In the genomic region with DNA sequence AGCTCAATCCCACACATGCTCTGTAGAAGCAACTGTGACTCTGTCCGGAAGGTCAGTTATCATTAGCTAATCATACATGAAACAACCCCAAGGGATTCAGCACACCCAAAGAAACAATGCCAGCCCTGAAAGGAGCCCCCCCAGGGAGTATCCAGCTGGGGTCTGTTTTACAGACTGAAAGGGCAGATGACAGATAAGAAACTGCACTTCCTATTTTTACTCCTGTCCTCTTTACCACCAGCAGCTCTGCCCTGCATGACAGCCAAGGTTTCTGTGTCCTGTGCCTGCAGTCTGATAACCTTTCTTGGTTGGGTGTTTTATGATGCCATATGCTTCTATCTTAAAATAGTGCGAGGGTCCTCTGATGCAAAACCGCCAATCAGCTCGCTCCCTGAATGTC, we compare ENCODE assay signal across 22 mouse cellular contexts.
DNase-seq lines count a peak whose midpoint lies in the region; ATAC-seq and TF ChIP-seq lines count a peak whose summit lies in the region.
"Had no signal": no experiment of that assay in that cellular context is flagged by ENCODE, and none has a peak within 500 bp of the region (broad histone marks: within the 10 kb centered on the region; RNA-seq: fewer than 3 reads in every experiment).

No protein-coding gene starts in this region.

- peaks cover 6% of the 10 kb centered on the region for H3K36me3 ChIP-seq in heart, adult 2 months (ENCODE audit: control insufficient read depth, insufficient read depth, low read length)
- H3K36me3 ChIP-seq in liver, postnatal 0 days (replicated peaks; ENCODE audit: insufficient read depth, low read length), result no peaks in the 10 kb centered on the region
- no peaks in the 10 kb centered on the region for H3K36me3 ChIP-seq in liver, embryonic 12.5 days
- no peaks in the 10 kb centered on the region for H3K36me3 ChIP-seq in hindbrain, embryonic 12.5 days
- H3K36me3 ChIP-seq: embryonic facial prominence, embryonic 10.5 days; G1E; limb, embryonic 13.5 days; midbrain, embryonic 12.5 days had no signal

- H3K9me3 ChIP-seq in liver, postnatal 0 days (ENCODE audit: low read length), result no peaks in the 10 kb centered on the region
- H3K9me3 ChIP-seq in liver, embryonic 12.5 days (replicated peaks), result no peaks in the 10 kb centered on the region
- H3K9me3 ChIP-seq in hindbrain, embryonic 12.5 days (replicated peaks), result 0 out of 2 replicates have a peak, but pooled peaks cover under 1% of the 10 kb centered on the region
- H3K9me3 ChIP-seq: embryonic facial prominence, embryonic 10.5 days; forebrain, embryonic 13.5 days; limb, embryonic 13.5 days; midbrain, embryonic 12.5 days had no signal

- no peak for TF ChIP-seq POLR2A in heart, adult 2 months (IDR thresholded peaks at IDR 0.05; ENCODE audit: insufficient read depth, low read depth, low read length)

- no peak for TF ChIP-seq CTCF in heart, adult 2 months (IDR thresholded peaks at IDR 0.05)
- TF ChIP-seq CTCF in liver, postnatal 0 days (IDR thresholded peaks at IDR 0.05; ENCODE audit: low read depth), result no peak

- ATAC-seq in cerebellum, adult (ENCODE audit: insufficient number of reproducible peaks, low FRiP score, low TSS enrichment), result 0 out of 2 replicates have a peak, but pooled peaks have one; percentile 12
- no peak for ATAC-seq in liver, postnatal 0 days
- no peak for ATAC-seq in liver, embryonic 12.5 days
- no peak for ATAC-seq in hindbrain, embryonic 12.5 days (ENCODE audit: low FRiP score)
- ATAC-seq: CD4-positive, CD25-positive, alpha-beta regulatory T cell, adult 4 months; forebrain, embryonic 13.5 days; hindbrain, postnatal 0 days had no signal

- 34% methylated on average over 4 of the region's 4 CpGs for WGBS in heart, adult 2 months
- WGBS in liver, postnatal 0 days (ENCODE audit: insufficient replicate concordance), result 44% methylated on average over 4 of the region's 4 CpGs
- 32% methylated on average over 4 of the region's 4 CpGs for WGBS in liver, embryonic 12.5 days (ENCODE audit: insufficient replicate concordance)
- WGBS in hindbrain, embryonic 12.5 days, result 72% methylated on average over 4 of the region's 4 CpGs

- H3K79me2 ChIP-seq in heart, adult 2 months (replicated peaks; ENCODE audit: control insufficient read depth, insufficient read depth, low read length), result no peaks in the 10 kb centered on the region

- peaks cover 5% of the 10 kb centered on the region; the same call in 1 of the 2 replicates for H3K4me1 ChIP-seq in heart, adult 2 months (ENCODE audit: control insufficient read depth, insufficient read depth, low read length)
- no peaks in the 10 kb centered on the region for H3K4me1 ChIP-seq in liver, postnatal 0 days (ENCODE audit: insufficient read depth)
- no peaks in the 10 kb centered on the region for H3K4me1 ChIP-seq in liver, embryonic 12.5 days
- H3K4me1 ChIP-seq in hindbrain, embryonic 12.5 days, result peaks cover 11% of the 10 kb centered on the region
- H3K4me1 ChIP-seq: midbrain, embryonic 12.5 days had no signal

- no peak overlapping the region for H3K9ac ChIP-seq in heart, adult 2 months (ENCODE audit: low read depth, low read length)
- no peak overlapping the region for H3K9ac ChIP-seq in liver, postnatal 0 days (replicated peaks)
- no peak overlapping the region for H3K9ac ChIP-seq in liver, embryonic 12.5 days
- no peak overlapping the region for H3K9ac ChIP-seq in hindbrain, embryonic 12.5 days
- H3K9ac ChIP-seq: forebrain, embryonic 13.5 days; limb, embryonic 13.5 days; liver, embryonic 14.5 days; midbrain, embryonic 12.5 days had no signal

- peak overlapping the region; percentile 6; the same call in 1 of the 2 replicates for H3K27ac ChIP-seq in heart, adult 2 months
- no peak overlapping the region for H3K27ac ChIP-seq in liver, postnatal 0 days (ENCODE audit: low read depth)
- H3K27ac ChIP-seq in liver, embryonic 12.5 days, result no peak overlapping the region
- no peak overlapping the region for H3K27ac ChIP-seq in hindbrain, embryonic 12.5 days
- H3K27ac ChIP-seq: embryonic facial prominence, embryonic 10.5 days; forebrain, embryonic 13.5 days; hindbrain, postnatal 0 days; kidney, postnatal 0 days; limb, embryonic 13.5 days; liver, embryonic 14.5 days; midbrain, embryonic 12.5 days had no signal

- H3K4me2 ChIP-seq in liver, postnatal 0 days (ENCODE audit: low read depth, low read length), result no peak overlapping the region
- H3K4me2 ChIP-seq in liver, embryonic 12.5 days, result no peak overlapping the region
- no peak overlapping the region for H3K4me2 ChIP-seq in hindbrain, embryonic 12.5 days (replicated peaks)
- H3K4me2 ChIP-seq: forebrain, embryonic 13.5 days; limb, embryonic 13.5 days; midbrain, embryonic 12.5 days had no signal

- intact Hi-C loops in heart, adult 2 months (cut with DNase I), result no loop called here
- intact Hi-C loops in heart, postnatal 14 days (cut with DNase I), result no loop called here

- H3K27me3 ChIP-seq in heart, adult 2 months (ENCODE audit: control insufficient read depth, insufficient read depth, low read length), result no peaks in the 10 kb centered on the region
- no peaks in the 10 kb centered on the region for H3K27me3 ChIP-seq in liver, postnatal 0 days (ENCODE audit: insufficient read depth, low read length)
- no peaks in the 10 kb centered on the region for H3K27me3 ChIP-seq in liver, embryonic 12.5 days (replicated peaks)
- H3K27me3 ChIP-seq in hindbrain, embryonic 12.5 days, result no peaks in the 10 kb centered on the region
- H3K27me3 ChIP-seq: forebrain, embryonic 13.5 days; limb, embryonic 13.5 days; midbrain, embryonic 12.5 days had no signal

- no peak for TF ChIP-seq EP300 in heart, adult 2 months (IDR thresholded peaks at IDR 0.05; ENCODE audit: insufficient read depth, low read depth, low read length)
- no peak for TF ChIP-seq EP300 in liver, postnatal 0 days (IDR thresholded peaks at IDR 0.05; ENCODE audit: low read depth)

- no peak for DNase-seq in cerebellum, adult 11 months
- peak in 1 of 2 experiments; percentile 22 for DNase-seq in heart, adult 2 months
- DNase-seq in heart, postnatal 14 days, result no peak
- peak; percentile 32 for DNase-seq in liver, postnatal 0 days
- DNase-seq in adrenal gland, adult 18-20 months (ENCODE audit: low spot score in 2 of 2), result no peak
- DNase-seq: adrenal gland, adult 2 months; gastrocnemius, postnatal 14 days; kidney, adult 11 months; right cerebral cortex, postnatal 4 days; thymus, adult 2 months had no signal

- no peak overlapping the region for H3K4me3 ChIP-seq in heart, adult 2 months
- H3K4me3 ChIP-seq in liver, postnatal 0 days (ENCODE audit: low read depth, low read length), result no peak overlapping the region
- H3K4me3 ChIP-seq in liver, embryonic 12.5 days, result no peak overlapping the region
- H3K4me3 ChIP-seq in hindbrain, embryonic 12.5 days, result no peak overlapping the region
- H3K4me3 ChIP-seq: embryonic facial prominence, embryonic 10.5 days; forebrain, embryonic 13.5 days; limb, embryonic 13.5 days; midbrain, embryonic 12.5 days had no signal
